13 mouse cellular contexts compared by ENCODE assay signal in the genomic region with DNA sequence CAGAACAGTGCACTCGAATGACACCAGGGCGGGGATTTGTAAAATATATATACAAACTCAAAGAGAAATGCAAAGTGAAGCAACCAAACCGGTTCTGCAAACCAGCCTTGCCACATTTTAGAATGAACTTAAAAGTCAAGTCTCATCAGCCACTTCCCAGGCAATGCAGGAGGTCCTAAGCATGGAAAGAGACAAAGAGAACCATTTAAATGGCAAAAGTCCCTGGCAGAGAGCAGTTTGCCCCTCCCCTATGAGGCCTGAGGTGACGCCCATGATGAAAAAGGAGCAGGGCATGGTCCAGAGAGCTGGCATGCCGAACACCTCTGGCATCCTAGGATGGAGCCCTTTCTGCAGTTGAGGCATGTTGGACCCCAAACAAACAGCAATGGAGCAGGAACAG. TPM values are rescaled to one million over a fixed set of nuclear protein-coding genes. Genes with fewer than 3 reads are reported as not detected.
DNase-seq lines count a peak whose midpoint lies in the region; ATAC-seq lines count a peak whose summit lies in the region.
"Had no signal": no experiment of that assay in that cellular context is flagged by ENCODE, and none has a peak within 500 bp of the region (broad histone marks: within the 10 kb centered on the region; RNA-seq: fewer than 3 reads in every experiment).

No protein-coding gene starts in this region.

- no peaks in the 10 kb centered on the region for H3K4me1 ChIP-seq in intestine, embryonic 15.5 days (replicated peaks)
- peaks cover 4% of the 10 kb centered on the region for H3K4me1 ChIP-seq in intestine, embryonic 16.5 days (ENCODE audit: control insufficient read depth, insufficient read depth, low read length)
- H3K4me1 ChIP-seq in lung, embryonic 15.5 days, result peaks cover 16% of the 10 kb centered on the region
- H3K4me1 ChIP-seq: neural tube, embryonic 12.5 days had no signal

- no peaks in the 10 kb centered on the region for H3K27me3 ChIP-seq in intestine, embryonic 15.5 days (replicated peaks)
- no peaks in the 10 kb centered on the region for H3K27me3 ChIP-seq in intestine, embryonic 16.5 days (replicated peaks; ENCODE audit: control insufficient read depth, insufficient read depth, low read length)
- no peaks in the 10 kb centered on the region for H3K27me3 ChIP-seq in lung, embryonic 15.5 days
- H3K27me3 ChIP-seq: neural tube, embryonic 12.5 days had no signal

- H3K9me3 ChIP-seq in intestine, embryonic 15.5 days, result no peaks in the 10 kb centered on the region
- H3K9me3 ChIP-seq in intestine, embryonic 16.5 days (ENCODE audit: control insufficient read depth, low read length), result no peaks in the 10 kb centered on the region
- H3K9me3 ChIP-seq in lung, embryonic 15.5 days, result no peaks in the 10 kb centered on the region
- H3K9me3 ChIP-seq: megakaryocyte, embryonic 14.5 days; neural tube, embryonic 12.5 days had no signal

- 32% methylated on average over 5 of the region's 5 CpGs for WGBS in intestine, embryonic 15.5 days
- 30% methylated on average over 5 of the region's 5 CpGs for WGBS in intestine, embryonic 16.5 days
- WGBS in lung, embryonic 15.5 days, result 29% methylated on average over 5 of the region's 5 CpGs

- H3K9ac ChIP-seq in intestine, embryonic 15.5 days, result no peak overlapping the region
- H3K9ac ChIP-seq in intestine, embryonic 16.5 days (ENCODE audit: low read depth, low read length), result no peak overlapping the region
- H3K9ac ChIP-seq in lung, embryonic 15.5 days, result no peak overlapping the region
- H3K9ac ChIP-seq: neural tube, embryonic 12.5 days had no signal

- H3K4me2 ChIP-seq in intestine, embryonic 15.5 days (replicated peaks), result no peak overlapping the region
- no peak overlapping the region for H3K4me2 ChIP-seq in intestine, embryonic 16.5 days (ENCODE audit: low read depth, low read length)
- no peak overlapping the region for H3K4me2 ChIP-seq in lung, embryonic 15.5 days
- H3K4me2 ChIP-seq: liver, embryonic 11.5 days; neural tube, embryonic 12.5 days had no signal

- H3K27ac ChIP-seq in intestine, embryonic 15.5 days, result no peak overlapping the region
- H3K27ac ChIP-seq in intestine, embryonic 16.5 days (ENCODE audit: low read length), result no peak overlapping the region
- H3K27ac ChIP-seq in lung, embryonic 15.5 days, result peak overlapping the region; percentile 49
- H3K27ac ChIP-seq: neural tube, embryonic 12.5 days had no signal

- peak; percentile 43; the same call in 1 of the 2 replicates for ATAC-seq in intestine, embryonic 15.5 days
- no peak for ATAC-seq in intestine, embryonic 16.5 days
- peak; percentile 73 for ATAC-seq in lung, embryonic 15.5 days (ENCODE audit: borderline replicate concordance, extremely low read depth, low FRiP score, low TSS enrichment)

- DNase-seq in urinary bladder, postnatal 25 days (ENCODE audit: low spot score), result peak; percentile 16
- no peak for DNase-seq in urinary bladder, adult 2 months (ENCODE audit: low spot score)
- no peak for DNase-seq in c-Kit-positive CD71-positive TER-119-positive erythroid progenitor cells, embryonic 14.5 days (ENCODE audit: low spot score)
- no peak for DNase-seq in gastrocnemius, postnatal 14 days
- DNase-seq: adrenal gland, postnatal 25 days; cerebellum, postnatal 36 days; thymus, postnatal 4 days had no signal

- H3K4me3 ChIP-seq in intestine, embryonic 15.5 days (replicated peaks), result no peak overlapping the region
- H3K4me3 ChIP-seq in intestine, embryonic 16.5 days (ENCODE audit: low read length), result no peak overlapping the region
- H3K4me3 ChIP-seq in lung, embryonic 15.5 days, result no peak overlapping the region
- H3K4me3 ChIP-seq: megakaryocyte, embryonic 14.5 days; neural tube, embryonic 12.5 days had no signal

- intact Hi-C loops in gastrocnemius, postnatal 14 days (cut with DNase I; ENCODE audit: low total_unique reads), result no loop called here

- H3K36me3 ChIP-seq in intestine, embryonic 15.5 days, result no peaks in the 10 kb centered on the region
- no peaks in the 10 kb centered on the region for H3K36me3 ChIP-seq in intestine, embryonic 16.5 days (ENCODE audit: control insufficient read depth, insufficient read depth, low read length)
- H3K36me3 ChIP-seq in lung, embryonic 15.5 days, result no peaks in the 10 kb centered on the region
- H3K36me3 ChIP-seq: neural tube, embryonic 12.5 days had no signal

RNA-seq across cellular contexts. Expression of a gene that starts 17.4 kb away (rescaled TPM):
- polyA plus RNA-seq in intestine, embryonic 15.5 days (2015; fragmentation: Nextera tagmentation; extraction: Ambion mirVana), result 33.3 and 36.4 TPM in 2 replicates
- 10.8 and 26.1 TPM in 2 replicates for polyA plus RNA-seq in intestine, embryonic 16.5 days (2015; fragmentation: Nextera tagmentation; extraction: Ambion mirVana)
- 34.6 and 36.7 TPM in 2 replicates for polyA plus RNA-seq in urinary bladder, adult 2 months (2012; rRNA removed)
- 40.0 and 40.2 TPM in 2 replicates for polyA plus RNA-seq in lung, embryonic 15.5 days (2015; fragmentation: Nextera tagmentation; extraction: Ambion mirVana)
- total RNA-seq in gastrocnemius, postnatal 14 days (2021), result 10 to 100 TPM; 27.3 to 33.2 TPM
